Mouse (Mus musculus) stomach, postnatal 0 days (tissue): Measurements from ENCODE around the gene Pard6b. TPM values are rescaled to one million over a fixed set of nuclear protein-coding genes. Genes with fewer than 3 reads are reported as not detected.

Experiments used
- ATAC-seq: fragments of 200-750 bp; cut with Nextera tagmentation; 2 replicates; pipeline ENCODE4 v1.8.0; 2017; ENCODE audit not compliant: low FRiP score, low TSS enrichment
- DNase-seq: peaks from one replicate; pipeline ENCODE4 v3.0.0-alpha.2; 2016; ENCODE audit warnings: low spot score
- H3K27ac ChIP-seq: fragments of 300-500 bp; sonication (generic); replicated peaks from 2 replicates; pipeline ENCODE4 v1.5.1; 2014; ENCODE audit warnings: mild to moderate bottlenecking, control low read depth
- H3K27me3 ChIP-seq: fragments of 300-500 bp; sonication (generic); 2 replicates; pipeline ENCODE4 v1.6.1; 2014; ENCODE audit warnings: low read length; ENCODE audit not compliant: control insufficient read depth, insufficient read depth
- H3K36me3 ChIP-seq: fragments of 300-500 bp; sonication (generic); 2 replicates; pipeline ENCODE4 v1.6.1; 2014; ENCODE audit warnings: low read length, mixed read lengths; ENCODE audit not compliant: control insufficient read depth, insufficient read depth
- H3K4me1 ChIP-seq: fragments of 300-500 bp; sonication (generic); replicated peaks from 2 replicates; pipeline ENCODE4 v1.6.1; 2014; ENCODE audit warnings: antibody characterized with exemption; ENCODE audit not compliant: control insufficient read depth, insufficient read depth
- H3K4me2 ChIP-seq: fragments of 300-500 bp; sonication (generic); replicated peaks from 2 replicates; pipeline ENCODE4 v1.6.1; 2014; ENCODE audit warnings: low read depth, mild to moderate bottlenecking, control low read depth, moderate library complexity
- H3K4me3 ChIP-seq: fragments of 300-500 bp; sonication (generic); 2 replicates; pipeline ENCODE4 v1.5.1; 2014; ENCODE audit warnings: low read depth, low read length, control low read depth
- H3K9ac ChIP-seq: fragments of 300-500 bp; sonication (generic); 2 replicates; pipeline ENCODE4 v1.6.1; 2014; ENCODE audit warnings: mild to moderate bottlenecking, low read length, control low read depth, mixed read lengths
- H3K9me3 ChIP-seq: fragments of 300-500 bp; sonication (generic); 2 replicates; pipeline ENCODE4 v1.6.1; 2016; ENCODE audit warnings: low read length; ENCODE audit not compliant: control insufficient read depth
- CTCF ChIP-seq: IDR thresholded peaks from 2 replicates; pipeline ENCODE4 v1.5.1; 2016; ENCODE audit warnings: antibody characterized with exemption, low read depth, mild to moderate bottlenecking, moderate library complexity
- EP300 ChIP-seq: optimal IDR thresholded peaks from 2 replicates; pipeline ENCODE3; 2016; ENCODE audit warnings: antibody characterized with exemption
- WGBS: fragments of 180-500 bp; shearing (Covaris S2); extraction: QIAGEN DNeasy Blood & Tissue Kit; methylation state at CpG from one replicate; pipeline ENCODE4 v1.1.7; 2014; 5-methylcytosine and 5-hydroxymethylcytosine counted together
- polyA plus RNA-seq: library from polyadenylated mRNA; unstranded; fragments of >200 nt; fragmentation: Nextera tagmentation; extraction: Ambion mirVana; gene quantifications from 2 replicates; pipeline ENCODE4 v1.2.1, GENCODE M21; 2015

The Pard6b gene
- polyA plus RNA-seq, 1 experiment from 2014 or later: 11.8 TPM

GRCm38 (mm10) chr2:168042019-168042418 is 38.8 kb upstream of the Pard6b start:
- H3K4me1 ChIP-seq: 0 out of 2 replicates have a peak, but pooled peaks cover 2% of the 10 kb centered on the region
- no peak overlapping the region for H3K27ac ChIP-seq
- no peaks in the 10 kb centered on the region for H3K9me3 ChIP-seq
- H3K4me3 ChIP-seq: no peak overlapping the region
- no peaks in the 10 kb centered on the region for H3K36me3 ChIP-seq
- H3K27me3 ChIP-seq: no peaks in the 10 kb centered on the region
- ATAC-seq (no peak), DNase-seq (no peak)
- no peak overlapping the region for H3K4me2 ChIP-seq
- H3K9ac ChIP-seq: no peak overlapping the region
- WGBS: 62% methylated on average over 6 of the region's 6 CpGs
- TF ChIP-seq CTCF: no peak
- no peak for TF ChIP-seq EP300

DNA sequence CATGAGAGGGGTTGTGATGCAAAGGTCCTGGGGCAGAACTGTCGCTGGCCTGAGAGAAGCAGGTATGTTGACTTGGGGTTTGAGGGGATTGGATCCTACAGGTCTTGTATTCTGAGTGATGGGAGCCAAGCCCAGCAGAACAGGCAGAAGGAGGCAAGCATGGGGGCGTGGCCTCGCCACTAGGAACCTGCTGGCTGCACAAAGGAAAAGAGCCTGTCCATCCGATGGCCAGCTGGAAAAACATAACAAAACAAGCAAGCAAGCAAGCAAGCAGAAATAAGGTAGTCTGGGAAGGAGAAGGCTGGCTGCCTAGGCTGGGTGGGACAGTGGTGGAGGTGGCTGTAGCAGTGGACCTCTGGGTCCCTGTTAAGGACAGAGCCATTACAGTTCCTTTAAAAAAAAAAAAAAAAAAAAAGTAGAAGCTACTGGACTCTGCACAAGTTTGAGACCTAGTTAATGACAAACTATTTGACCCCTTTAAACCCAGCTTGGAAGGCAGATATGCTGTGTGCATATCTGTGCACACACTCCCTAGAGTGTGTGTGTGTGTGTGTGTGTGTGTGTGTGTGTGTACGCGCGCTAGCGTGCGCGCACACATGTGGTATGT is 36.0 kb upstream of the Pard6b start:
- TF ChIP-seq CTCF (no peak), EP300 (no peak)
- H3K4me2 ChIP-seq: no peak overlapping the region
- H3K4me3 ChIP-seq: no peak overlapping the region
- H3K4me1 ChIP-seq: 0 out of 2 replicates have a peak, but pooled peaks cover 6% of the 10 kb centered on the region
- DNase-seq: peak; percentile 47
- no peaks in the 10 kb centered on the region for H3K27me3 ChIP-seq
- no peak overlapping the region for H3K9ac ChIP-seq
- H3K9me3 ChIP-seq: no peaks in the 10 kb centered on the region
- no peaks in the 10 kb centered on the region for H3K36me3 ChIP-seq
- 74% methylated on average over 10 of the region's 10 CpGs for WGBS
- peak overlapping the region; percentile 74; the same call in 1 of the 2 replicates for H3K27ac ChIP-seq
- ATAC-seq: no peak

DNA sequence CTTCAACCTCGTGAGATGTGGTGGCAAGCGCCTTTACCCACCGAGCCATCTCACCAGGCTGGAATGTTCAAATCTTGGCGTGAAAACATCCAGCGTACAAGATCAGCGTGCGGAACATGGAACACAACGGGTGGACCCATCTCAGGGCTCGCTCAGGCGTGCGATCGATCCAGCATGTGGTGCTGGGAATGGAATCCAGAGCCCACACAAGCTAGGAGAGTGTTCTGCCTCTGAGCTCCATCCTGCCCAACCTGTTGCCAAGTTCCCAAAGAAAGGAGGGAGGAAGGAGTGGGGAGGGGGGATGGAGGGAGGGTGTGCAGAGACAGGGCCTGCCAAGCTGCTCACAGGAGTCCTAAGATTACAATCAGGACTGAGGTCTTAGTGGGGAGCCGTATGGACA is 35.4 kb upstream of the Pard6b start:
- DNase-seq (peak; percentile 28), ATAC-seq (peak; percentile 19; the same call in 1 of the 2 replicates)
- no peak overlapping the region for H3K4me3 ChIP-seq
- WGBS: 60% methylated on average over 13 of the region's 13 CpGs
- no peak for TF ChIP-seq EP300
- no peak for TF ChIP-seq CTCF
- no peaks in the 10 kb centered on the region for H3K36me3 ChIP-seq
- 0 out of 2 replicates have a peak, but pooled peaks cover 6% of the 10 kb centered on the region for H3K4me1 ChIP-seq
- H3K9me3 ChIP-seq: no peaks in the 10 kb centered on the region
- no peak overlapping the region for H3K9ac ChIP-seq
- H3K27ac ChIP-seq: peak overlapping the region; percentile 74
- no peaks in the 10 kb centered on the region for H3K27me3 ChIP-seq
- no peak overlapping the region for H3K4me2 ChIP-seq

- H3K4me3 ChIP-seq: no peak overlapping the region
- H3K27me3 ChIP-seq: no peaks in the 10 kb centered on the region
- no peak overlapping the region for H3K9ac ChIP-seq
- ATAC-seq: peak; percentile 62
- peak overlapping the region; percentile 74 for H3K27ac ChIP-seq
- peak; percentile 80 for DNase-seq
- no peaks in the 10 kb centered on the region for H3K36me3 ChIP-seq
- TF ChIP-seq CTCF: no peak
- peak; percentile 79 for TF ChIP-seq EP300
- no peaks in the 10 kb centered on the region for H3K9me3 ChIP-seq
- WGBS: 21% methylated on average over 5 of the region's 5 CpGs
- H3K4me1 ChIP-seq: 0 out of 2 replicates have a peak, but pooled peaks cover 6% of the 10 kb centered on the region
- no peak overlapping the region for H3K4me2 ChIP-seq
Measured at GRCm38 (mm10) chr2:168045771-168046170, 35.0 kb upstream of the Pard6b start.

- Histone ChIP-seq H3K27me3 (no peaks in the 10 kb centered on the region), H3K27ac (peak overlapping the region; percentile 74), H3K4me3 (no peak overlapping the region), H3K9me3 (no peaks in the 10 kb centered on the region), H3K9ac (no peak overlapping the region), H3K4me2 (no peak overlapping the region), H3K4me1 (0 out of 2 replicates have a peak, but pooled peaks cover 6% of the 10 kb centered on the region), H3K36me3 (no peaks in the 10 kb centered on the region)
- TF ChIP-seq CTCF: peak; percentile 66
- no peak for TF ChIP-seq EP300
- peak; percentile 32 for DNase-seq
- ATAC-seq: no peak
- 60% methylated on average over 4 of the region's 4 CpGs for WGBS
Measured at GRCm38 (mm10) chr2:168046467-168046866, 34.3 kb upstream of the Pard6b start.

DNA sequence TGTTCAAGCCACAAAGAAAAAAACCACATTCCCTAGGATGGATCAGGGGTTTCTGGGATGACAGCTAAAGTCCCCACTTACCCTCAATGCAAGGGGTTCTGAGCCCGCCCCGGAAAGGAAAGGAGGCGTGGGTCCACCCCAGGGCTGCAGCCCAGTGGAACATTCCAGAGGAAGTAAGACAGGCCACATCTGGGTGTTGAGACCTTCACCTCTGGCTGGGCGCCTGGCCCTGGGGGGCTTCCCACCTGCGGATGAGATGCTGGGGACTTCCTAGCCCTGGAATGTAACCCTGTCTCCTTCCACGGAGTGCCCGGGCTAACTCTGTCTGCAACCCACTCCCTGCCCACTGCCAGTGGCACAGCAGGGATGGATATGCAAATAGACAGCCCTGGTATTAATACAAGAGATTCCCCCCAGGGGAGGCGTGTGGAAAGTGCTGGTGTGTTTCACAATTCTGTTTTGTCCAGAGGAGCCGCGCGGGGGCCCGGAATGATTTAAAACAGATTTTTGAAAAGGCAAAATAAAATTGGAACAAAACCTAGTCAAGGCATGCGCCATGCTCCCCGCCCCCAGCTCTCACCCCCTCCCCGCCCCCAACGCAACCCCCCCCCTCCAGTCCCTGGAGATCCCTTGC is 31.7 kb upstream of the Pard6b start:
- H3K27me3 ChIP-seq: no peaks in the 10 kb centered on the region
- TF ChIP-seq CTCF: no peak
- no peak for TF ChIP-seq EP300
- H3K36me3 ChIP-seq: no peaks in the 10 kb centered on the region
- no peak overlapping the region for H3K27ac ChIP-seq
- peak overlapping the region; percentile 48 for H3K4me3 ChIP-seq
- H3K4me1 ChIP-seq: 0 out of 2 replicates have a peak, but pooled peaks cover 6% of the 10 kb centered on the region
- H3K4me2 ChIP-seq: peak overlapping the region; percentile 88
- ATAC-seq: no peak
- peak; percentile 23 for DNase-seq
- H3K9ac ChIP-seq: no peak overlapping the region
- 29% methylated on average over 16 of the region's 16 CpGs for WGBS
- no peaks in the 10 kb centered on the region for H3K9me3 ChIP-seq
